Mouse (Mus musculus) frontal cortex, postnatal 14 days (tissue): ENCODE data around the gene Zswim8.
A peak's percentile ranks its signal among the peaks of the same experiment; 100 is the strongest.

Experiments used
- DNase-seq, 2 experiments: peaks; one replicate each; pipeline ENCODE4 v3.0.0; 2022; ENCODE audit warnings: low spot score in 2 of 2

Zswim8 gene

GRCm38 (mm10) chr14:20707201-20708190, at the start of gene Zswim8:
TSS of gene Zswim8 (plus strand) at chr14:20707552.
- peak; percentile 84 to 87 for DNase-seq

GRCm38 (mm10) chr14:20658326-20658725, 49.0 kb upstream of the Zswim8 start:
- DNase-seq, result peak in 1 of 2 experiments; percentile 30

- no peak for DNase-seq
Measured at GRCm38 (mm10) chr14:20658902-20659301, 48.5 kb upstream of the Zswim8 start.

GRCm38 (mm10) chr14:20659687-20660086, 47.7 kb upstream of the Zswim8 start:
- no peak for DNase-seq

GRCm38 (mm10) chr14:20660827-20661660, 46.3 kb upstream of the Zswim8 start:
- DNase-seq, result peak; percentile 90 to 93

GRCm38 (mm10) chr14:20661661-20662331, 45.6 kb upstream of the Zswim8 start:
- peak in 1 of 2 experiments; percentile 18 for DNase-seq

- DNase-seq, result no peak
Measured at GRCm38 (mm10) chr14:20662740-20663139, 44.6 kb upstream of the Zswim8 start.

- no peak for DNase-seq
Measured at GRCm38 (mm10) chr14:20663601-20664000, 43.8 kb upstream of the Zswim8 start.

GRCm38 (mm10) chr14:20664436-20664835, 42.9 kb upstream of the Zswim8 start:
- DNase-seq, result no peak

GRCm38 (mm10) chr14:20667469-20667868, 39.9 kb upstream of the Zswim8 start:
- no peak for DNase-seq

GRCm38 (mm10) chr14:20668154-20668810, 39.1 kb upstream of the Zswim8 start, which contains the start of gene Synpo2l:
TSS of gene Synpo2l (minus strand) at chr14:20668354.
- DNase-seq, result no peak

- DNase-seq, result no peak
Measured at GRCm38 (mm10) chr14:20672990-20673389, 34.4 kb upstream of the Zswim8 start.

GRCm38 (mm10) chr14:20673735-20674063, 33.7 kb upstream of the Zswim8 start:
- no peak for DNase-seq

GRCm38 (mm10) chr14:20674064-20674833, 33.1 kb upstream of the Zswim8 start, which contains the start of gene Sec24c:
TSS of gene Sec24c (plus strand) at chr14:20674308.
- peak; percentile 92 to 95 for DNase-seq

GRCm38 (mm10) chr14:20677906-20678305, 29.4 kb upstream of the Zswim8 start:
- DNase-seq, result no peak

GRCm38 (mm10) chr14:20681742-20682141, 25.6 kb upstream of the Zswim8 start:
- no peak for DNase-seq

- no peak for DNase-seq
Measured at GRCm38 (mm10) chr14:20682498-20682897, 24.9 kb upstream of the Zswim8 start.

- no peak for DNase-seq
Measured at GRCm38 (mm10) chr14:20686576-20686975, 20.8 kb upstream of the Zswim8 start.

- DNase-seq, result no peak
Measured at GRCm38 (mm10) chr14:20689009-20689408, 18.3 kb upstream of the Zswim8 start.

GRCm38 (mm10) chr14:20691772-20692171, 15.6 kb upstream of the Zswim8 start:
- no peak for DNase-seq
